Comparison of ENCODE assay signal across 8 mouse cellular contexts in genomic region chr8:75217969-75218368, GRCm38 (mm10). TPM values are rescaled to one million over a fixed set of nuclear protein-coding genes. Genes with fewer than 3 reads are reported as not detected.
DNase-seq lines count a peak whose midpoint lies in the region; ATAC-seq and TF ChIP-seq lines count a peak whose summit lies in the region.

No protein-coding gene starts in this region.

- WGBS in hindbrain, embryonic 10.5 days = 14% methylated on average over 4 of the region's 4 CpGs
- WGBS in hindbrain, embryonic 16.5 days = 9% methylated on average over 4 of the region's 4 CpGs
- WGBS in small intestine, adult 2 months = 8% methylated on average over 4 of the region's 4 CpGs

- no peak for TF ChIP-seq POLR2A in small intestine, adult 2 months (IDR thresholded peaks at IDR 0.05; ENCODE audit: low read depth, low read length)

- H3K36me3 ChIP-seq in hindbrain, embryonic 10.5 days = no peaks in the 10 kb centered on the region
- no peaks in the 10 kb centered on the region for H3K36me3 ChIP-seq in hindbrain, embryonic 16.5 days (ENCODE audit: control insufficient read depth, insufficient read depth, low read length)
- no peaks in the 10 kb centered on the region for H3K36me3 ChIP-seq in small intestine, adult 2 months (ENCODE audit: control insufficient read depth, insufficient read depth, low read length)

- no peak overlapping the region for H3K4me2 ChIP-seq in hindbrain, embryonic 16.5 days (ENCODE audit: low read length)

- peaks cover 47% of the 10 kb centered on the region for H3K27me3 ChIP-seq in hindbrain, embryonic 10.5 days (ENCODE audit: insufficient read depth, poor library complexity, severe bottlenecking)
- H3K27me3 ChIP-seq in hindbrain, embryonic 16.5 days (replicated peaks; ENCODE audit: control insufficient read depth, insufficient read depth, low read length) = peaks cover 23% of the 10 kb centered on the region
- peaks cover 12% of the 10 kb centered on the region for H3K27me3 ChIP-seq in small intestine, adult 2 months (ENCODE audit: control insufficient read depth, insufficient read depth, low read length)

- peaks cover 14% of the 10 kb centered on the region for H3K4me1 ChIP-seq in hindbrain, embryonic 10.5 days (replicated peaks)
- H3K4me1 ChIP-seq in hindbrain, embryonic 16.5 days (ENCODE audit: control insufficient read depth, insufficient read depth, low read depth, low read length) = peaks cover 9% of the 10 kb centered on the region
- peaks cover 2% of the 10 kb centered on the region; the same call in 1 of the 2 replicates for H3K4me1 ChIP-seq in small intestine, adult 2 months (ENCODE audit: control insufficient read depth, insufficient read depth, insufficient read length, low read length)

- no peak overlapping the region for H3K9ac ChIP-seq in hindbrain, embryonic 16.5 days (ENCODE audit: low read depth, low read length)

- ATAC-seq in hindbrain, embryonic 16.5 days = no peak

- no peaks in the 10 kb centered on the region for H3K9me3 ChIP-seq in hindbrain, embryonic 10.5 days
- H3K9me3 ChIP-seq in hindbrain, embryonic 16.5 days (ENCODE audit: control insufficient read depth, low read length) = no peaks in the 10 kb centered on the region

- TF ChIP-seq CTCF in small intestine, adult 2 months (IDR thresholded peaks at IDR 0.05; ENCODE audit: extremely low read depth, insufficient read length, insufficient replicate concordance, low read depth, low read length) = peak; percentile 78; the same call in 1 of the 2 replicates

- no peak overlapping the region for H3K27ac ChIP-seq in hindbrain, embryonic 10.5 days
- H3K27ac ChIP-seq in hindbrain, embryonic 16.5 days (ENCODE audit: low read depth, low read length) = no peak overlapping the region
- H3K27ac ChIP-seq in small intestine, adult 2 months (ENCODE audit: insufficient read depth, low read depth, low read length) = no peak overlapping the region

- H3K4me3 ChIP-seq in hindbrain, embryonic 10.5 days = no peak overlapping the region
- H3K4me3 ChIP-seq in hindbrain, embryonic 16.5 days (ENCODE audit: low read length) = no peak overlapping the region
- H3K4me3 ChIP-seq in small intestine, adult 2 months (ENCODE audit: low read depth, low read length) = no peak overlapping the region

- DNase-seq in hindbrain, embryonic 10.5 days (ENCODE audit: low spot score) = peak; percentile 45
- DNase-seq in Muller cell, postnatal 12 days (ENCODE audit: inconsistent ontology term) = peak; percentile 26
- peak; percentile 83 for DNase-seq in cerebellum, adult 9-11 months
- DNase-seq in gastrocnemius, postnatal 4 days (ENCODE audit: low spot score in 2 of 2) = peak; percentile 28 to 64
- DNase-seq in kidney, postnatal 4 days = peak; percentile 80 to 83
- peak; percentile 84 for DNase-seq in lung, postnatal 14 days

RNA-seq across cellular contexts. Expression of gene Rasd2, which starts 4.2 kb away (rescaled TPM):
- 0.11 and 0.41 TPM in 2 replicates for polyA plus RNA-seq in hindbrain, embryonic 10.5 days (2016; fragmentation: Nextera tagmentation; extraction: Ambion mirVana)
- 4.0 and 4.1 TPM in 2 replicates for polyA plus RNA-seq in hindbrain, embryonic 16.5 days (2015; fragmentation: Nextera tagmentation; extraction: Ambion mirVana)
- total RNA-seq in gastrocnemius, postnatal 4 days (2021) = under 1 TPM; 0.74 to 0.80 TPM
- 2.6 and 9.7 TPM in 2 replicates for polyA plus RNA-seq in small intestine, adult 2 months (2012; rRNA removed)

Comparison
In these comparisons a context has a peak if more than half of its experiments do, and no peak if none do; other contexts are left out.
1. DNase-seq: peak in every context shown above with its lines; median percentile 84 in lung, postnatal 14 days; 83 in cerebellum, adult 9-11 months; 82 in kidney, postnatal 4 days; 46 in gastrocnemius, postnatal 4 days; 45 in hindbrain, embryonic 10.5 days; 26 in Muller cell, postnatal 12 days.